Mouse (Mus musculus): ENCODE measurements around the gene Zbed5. TPM values are rescaled to one million over a fixed set of nuclear protein-coding genes. Genes with fewer than 3 reads are reported as not detected.
"Not testable (repeated sequence)": the region's sequence is repeated elsewhere in the genome, so short reads cannot be mapped to it uniquely, and the experiment has no call there.

The Zbed5 gene
- polyA plus RNA-seq, 1 experiment from 2014 or later, result 7.4 TPM

DNA sequence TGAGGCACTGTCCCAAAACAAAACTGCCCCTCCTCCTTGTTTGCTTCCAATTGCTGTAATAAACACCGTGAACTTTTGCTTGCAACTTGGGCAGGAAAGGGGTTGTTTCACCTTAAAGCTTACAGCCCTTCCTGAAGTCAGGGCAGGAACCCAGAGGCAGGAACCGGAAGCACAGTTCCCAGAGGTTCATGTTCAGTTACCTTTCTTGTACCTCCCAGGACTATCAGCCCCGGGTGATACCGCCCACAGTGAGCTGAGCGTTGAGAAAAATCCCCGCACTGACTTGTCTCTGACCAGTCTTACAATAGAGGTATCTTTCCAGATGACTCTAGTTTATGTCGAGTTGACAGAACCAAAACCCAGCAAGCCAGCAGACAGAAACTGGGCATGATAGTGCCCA, 14.1 kb downstream of the Zbed5 start:
- H3K4me3 ChIP-seq, result no peak overlapping the region
- no peak overlapping the region for H3K4me2 ChIP-seq
- 71% methylated on average over 7 of the region's 7 CpGs for WGBS
- H3K36me3 ChIP-seq, result no peaks in the 10 kb centered on the region
- no peaks in the 10 kb centered on the region for H3K27me3 ChIP-seq
- no peaks in the 10 kb centered on the region for H3K9me3 ChIP-seq
- no peak for ATAC-seq (ENCODE audit: insufficient number of reproducible peaks, low FRiP score, low TSS enrichment, low read depth)
- H3K4me1 ChIP-seq, result peaks cover 9% of the 10 kb centered on the region
- H3K27ac ChIP-seq, result no peak overlapping the region
- H3K9ac ChIP-seq, result no peak overlapping the region

- ATAC-seq (ENCODE audit: insufficient number of reproducible peaks, low FRiP score, low TSS enrichment, low read depth), result no peak
- Histone ChIP-seq H3K27me3 (no peaks in the 10 kb centered on the region), H3K9me3 (no peaks in the 10 kb centered on the region), H3K9ac (no peak overlapping the region), H3K4me1 (peaks cover 5% of the 10 kb centered on the region; the same call in 1 of the 2 replicates), H3K36me3 (no peaks in the 10 kb centered on the region), H3K4me3 (no peak overlapping the region), H3K27ac (no peak overlapping the region), H3K4me2 (no peak overlapping the region)
- 27% methylated on average over 2 of the region's 2 CpGs for WGBS
Measured at GRCm38 (mm10) chr5:129914024-129914423, 18.5 kb downstream of the Zbed5 start.

DNA sequence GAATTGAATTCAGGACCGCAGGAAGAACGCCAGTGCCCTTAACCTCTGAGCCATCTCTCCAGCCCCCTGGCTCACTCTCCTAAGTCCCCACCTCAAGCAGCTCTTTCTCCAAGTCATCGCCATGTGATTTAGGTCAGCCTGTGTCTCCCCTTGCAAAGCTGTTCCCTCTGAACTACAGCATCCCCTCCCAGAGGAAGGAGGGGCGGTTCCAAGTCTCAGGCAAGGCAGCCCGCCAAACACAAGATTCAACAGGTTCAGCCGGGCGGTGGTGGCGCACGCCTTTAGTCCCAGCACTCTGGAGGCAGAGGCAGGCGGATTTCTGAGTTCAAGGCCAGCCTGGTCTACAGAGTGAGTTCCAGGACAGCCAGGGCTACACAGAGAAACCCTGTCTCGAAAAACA, 20.0 kb downstream of the Zbed5 start:
- H3K9me3 ChIP-seq; H3K9ac ChIP-seq; H3K27ac ChIP-seq; H3K4me1 ChIP-seq; H3K4me3 ChIP-seq; ATAC-seq (ENCODE audit: insufficient number of reproducible peaks, low FRiP score, low TSS enrichment, low read depth); H3K36me3 ChIP-seq; H3K27me3 ChIP-seq; H3K4me2 ChIP-seq: not testable (repeated sequence)
- 81% methylated on average over 11 of the region's 11 CpGs for WGBS

GRCm38 (mm10) chr5:129918065-129918651, 22.6 kb downstream of the Zbed5 start:
- no peaks in the 10 kb centered on the region for H3K4me1 ChIP-seq
- H3K4me3 ChIP-seq, result no peak overlapping the region
- no peak for ATAC-seq (ENCODE audit: insufficient number of reproducible peaks, low FRiP score, low TSS enrichment, low read depth)
- 88% methylated on average over 24 of the region's 24 CpGs for WGBS
- no peaks in the 10 kb centered on the region for H3K9me3 ChIP-seq
- H3K27ac ChIP-seq, result no peak overlapping the region
- no peak overlapping the region for H3K4me2 ChIP-seq
- H3K27me3 ChIP-seq, result no peaks in the 10 kb centered on the region
- no peaks in the 10 kb centered on the region for H3K36me3 ChIP-seq
- no peak overlapping the region for H3K9ac ChIP-seq

- Histone ChIP-seq H3K9me3 (no peaks in the 10 kb centered on the region), H3K4me1 (no peaks in the 10 kb centered on the region), H3K9ac (no peak overlapping the region), H3K4me3 (no peak overlapping the region), H3K27ac (no peak overlapping the region), H3K4me2 (no peak overlapping the region), H3K27me3 (no peaks in the 10 kb centered on the region), H3K36me3 (no peaks in the 10 kb centered on the region)
- 67% methylated on average over 9 of the region's 9 CpGs for WGBS
- no peak for ATAC-seq (ENCODE audit: insufficient number of reproducible peaks, low FRiP score, low TSS enrichment, low read depth)
Measured at GRCm38 (mm10) chr5:129918752-129919151, 23.2 kb downstream of the Zbed5 start.

DNA sequence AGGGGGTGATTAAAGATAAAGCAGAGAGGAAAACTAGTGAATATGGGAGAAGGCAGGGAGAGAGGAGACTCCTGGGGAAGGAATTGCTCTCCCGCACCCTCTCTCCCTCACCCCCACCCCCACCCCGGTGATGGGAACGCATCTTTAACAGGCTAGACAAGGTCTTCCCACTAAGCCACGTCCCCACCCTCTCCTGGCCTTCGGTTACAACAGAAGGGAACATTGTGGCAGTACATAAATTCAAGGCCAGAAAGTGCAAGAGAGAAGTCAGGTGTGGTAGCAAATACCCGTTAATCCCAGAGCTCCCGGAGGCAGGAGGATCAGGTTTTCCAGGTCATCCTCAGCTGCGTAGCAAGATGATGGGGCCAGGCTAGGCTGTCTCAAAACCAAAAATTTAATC, 23.8 kb downstream of the Zbed5 start:
- Histone ChIP-seq H3K36me3 (no peaks in the 10 kb centered on the region), H3K4me1 (no peaks in the 10 kb centered on the region), H3K27ac (no peak overlapping the region), H3K4me3 (no peak overlapping the region), H3K9ac (no peak overlapping the region), H3K9me3 (no peaks in the 10 kb centered on the region), H3K27me3 (no peaks in the 10 kb centered on the region), H3K4me2 (no peak overlapping the region)
- no peak for ATAC-seq (ENCODE audit: insufficient number of reproducible peaks, low FRiP score, low TSS enrichment, low read depth)
- WGBS, result 50% methylated on average over 8 of the region's 8 CpGs

GRCm38 (mm10) chr5:129921972-129922371, 26.4 kb downstream of the Zbed5 start:
- Histone ChIP-seq H3K36me3 (no peaks in the 10 kb centered on the region), H3K4me2 (no peak overlapping the region), H3K27ac (no peak overlapping the region), H3K9ac (no peak overlapping the region), H3K4me3 (no peak overlapping the region), H3K4me1 (no peaks in the 10 kb centered on the region), H3K9me3 (no peaks in the 10 kb centered on the region), H3K27me3 (no peaks in the 10 kb centered on the region)
- ATAC-seq (ENCODE audit: insufficient number of reproducible peaks, low FRiP score, low TSS enrichment, low read depth), result no peak
- WGBS, result 92% methylated on average over 4 of the region's 4 CpGs

DNA sequence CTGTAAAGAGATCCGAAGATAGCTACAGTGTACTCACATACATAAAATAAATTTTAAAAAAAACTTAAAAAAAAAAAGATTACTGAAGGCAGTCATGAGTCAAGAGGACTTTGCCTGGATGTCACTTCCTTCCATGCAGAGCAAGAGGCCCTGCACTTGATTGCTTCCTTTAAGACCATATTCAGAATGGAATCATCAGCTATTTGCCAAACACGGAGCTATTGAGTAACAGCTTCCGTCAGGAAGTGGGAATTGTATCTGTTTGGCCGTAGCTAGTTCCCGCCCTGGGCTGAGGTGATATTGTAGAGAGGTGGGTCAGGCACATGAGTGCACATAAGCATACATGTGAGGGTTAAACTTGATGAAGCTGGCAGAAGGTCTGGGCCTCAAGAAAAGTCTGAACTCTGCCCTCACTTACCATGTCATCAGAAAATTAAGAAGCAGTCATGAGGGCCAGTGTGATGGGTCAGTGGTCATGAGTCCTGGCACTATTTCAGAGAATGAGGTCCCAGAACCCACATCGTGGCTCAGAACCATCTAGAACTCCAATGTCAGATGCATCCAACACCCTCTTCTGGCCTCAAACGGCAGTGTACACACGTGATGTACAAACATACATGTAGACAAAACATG, 29.4 kb downstream of the Zbed5 start:
- H3K27me3 ChIP-seq, result no peaks in the 10 kb centered on the region
- no peak overlapping the region for H3K9ac ChIP-seq
- no peak for ATAC-seq (ENCODE audit: insufficient number of reproducible peaks, low FRiP score, low TSS enrichment, low read depth)
- no peaks in the 10 kb centered on the region for H3K9me3 ChIP-seq
- H3K4me2 ChIP-seq, result no peak overlapping the region
- H3K36me3 ChIP-seq, result no peaks in the 10 kb centered on the region
- 88% methylated on average over 8 of the region's 8 CpGs for WGBS
- no peak overlapping the region for H3K27ac ChIP-seq
- H3K4me1 ChIP-seq, result no peaks in the 10 kb centered on the region
- H3K4me3 ChIP-seq, result no peak overlapping the region

DNA sequence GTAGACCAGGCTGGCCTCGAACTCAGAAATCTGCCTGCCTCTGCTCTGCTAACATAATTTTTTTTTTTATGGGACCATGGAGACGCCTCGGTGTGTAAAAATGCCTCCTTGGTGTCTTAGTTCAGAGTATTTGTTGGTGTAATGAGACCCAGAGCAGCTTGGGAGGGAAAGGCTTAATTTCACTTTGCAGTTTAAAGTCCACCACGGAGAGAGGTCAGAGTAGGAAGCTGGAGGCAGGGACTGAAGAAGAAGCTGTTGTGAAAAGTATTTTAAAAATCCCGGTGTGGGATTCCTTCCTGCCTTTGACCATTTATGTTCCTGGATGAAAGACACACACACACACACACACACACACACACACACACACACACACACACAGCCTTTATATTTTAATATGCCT, 30.4 kb downstream of the Zbed5 start:
- H3K4me3 ChIP-seq, result no peak overlapping the region
- no peaks in the 10 kb centered on the region for H3K36me3 ChIP-seq
- H3K27ac ChIP-seq, result no peak overlapping the region
- H3K27me3 ChIP-seq, result no peaks in the 10 kb centered on the region
- H3K4me2 ChIP-seq, result no peak overlapping the region
- WGBS, result 67% methylated on average over 5 of the region's 5 CpGs
- no peak for ATAC-seq (ENCODE audit: insufficient number of reproducible peaks, low FRiP score, low TSS enrichment, low read depth)
- H3K9ac ChIP-seq, result no peak overlapping the region
- no peaks in the 10 kb centered on the region for H3K9me3 ChIP-seq
- H3K4me1 ChIP-seq, result no peaks in the 10 kb centered on the region

DNA sequence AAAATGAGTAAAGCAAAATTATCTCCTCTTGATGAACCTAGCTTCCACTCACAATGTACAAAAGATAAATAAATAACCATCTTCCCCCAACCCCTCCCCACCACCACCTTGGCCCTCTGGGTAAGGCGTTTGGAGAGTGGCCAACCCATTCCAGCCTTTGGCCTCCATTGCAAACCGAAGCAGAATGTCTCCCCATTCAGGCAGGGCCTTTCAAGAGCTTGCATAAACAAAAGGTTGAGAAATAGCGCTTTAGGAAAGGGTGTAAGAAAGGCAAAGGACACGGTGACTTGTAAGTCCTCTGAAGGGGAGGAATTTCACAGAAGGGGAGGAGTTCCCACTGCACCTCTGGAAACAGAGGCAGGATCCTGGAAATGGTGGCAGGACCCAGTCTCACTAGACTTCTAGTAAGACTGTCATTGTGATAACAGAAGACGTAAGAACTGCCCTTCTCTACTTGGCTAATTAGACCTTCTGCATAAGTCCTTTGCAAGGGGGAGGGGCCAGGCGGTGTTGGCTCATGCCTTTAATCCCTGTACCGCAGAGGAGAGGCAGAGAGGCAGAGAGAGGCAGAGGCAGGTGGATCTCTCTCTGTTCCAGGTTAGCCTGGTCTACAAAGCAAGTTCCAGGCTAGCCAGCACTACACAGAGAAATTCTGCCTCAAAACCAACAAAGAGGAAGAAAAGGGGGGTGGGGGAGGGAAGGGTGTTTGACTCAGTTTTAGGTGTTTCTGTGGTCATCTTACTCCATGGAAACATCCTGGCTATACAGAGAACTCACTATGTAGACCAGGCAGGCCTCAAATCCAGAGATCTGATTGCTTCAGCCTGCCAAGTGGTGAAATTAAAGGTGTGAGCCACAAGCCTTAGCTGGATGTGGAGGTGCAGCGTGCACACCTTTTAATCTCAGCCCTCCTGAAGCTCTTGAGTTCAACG, 34.7 kb downstream of the Zbed5 start:
- H3K9me3 ChIP-seq, result no peaks in the 10 kb centered on the region
- H3K36me3 ChIP-seq, result no peaks in the 10 kb centered on the region
- no peak for ATAC-seq (ENCODE audit: insufficient number of reproducible peaks, low FRiP score, low TSS enrichment, low read depth)
- no peaks in the 10 kb centered on the region for H3K4me1 ChIP-seq
- no peak overlapping the region for H3K9ac ChIP-seq
- 50% methylated on average over 9 of the region's 9 CpGs for WGBS
- no peak overlapping the region for H3K4me2 ChIP-seq
- H3K4me3 ChIP-seq, result no peak overlapping the region
- no peak overlapping the region for H3K27ac ChIP-seq
- no peaks in the 10 kb centered on the region for H3K27me3 ChIP-seq

DNA sequence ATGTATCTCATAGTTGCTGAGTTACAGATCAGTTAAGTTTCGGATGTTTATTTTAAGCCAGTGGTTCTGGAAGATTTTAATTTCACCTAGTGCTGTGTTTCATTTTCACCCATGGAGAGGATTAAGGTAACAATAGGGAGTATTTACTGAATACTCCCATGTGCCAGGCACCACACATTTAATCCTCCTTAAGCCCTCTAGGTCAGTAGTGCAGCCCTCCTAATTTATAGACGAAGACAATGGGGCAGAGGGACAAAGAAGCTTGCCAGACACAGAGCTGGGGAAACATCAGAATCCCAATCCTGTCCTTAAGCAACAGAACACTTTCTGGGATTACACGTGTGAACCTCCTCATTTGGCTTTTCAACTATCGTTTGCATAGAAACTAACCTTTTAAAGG, 41.4 kb downstream of the Zbed5 start:
- no peak overlapping the region for H3K4me2 ChIP-seq
- no peaks in the 10 kb centered on the region for H3K36me3 ChIP-seq
- WGBS, result 60% methylated on average over 4 of the region's 4 CpGs
- no peaks in the 10 kb centered on the region for H3K4me1 ChIP-seq
- ATAC-seq (ENCODE audit: insufficient number of reproducible peaks, low FRiP score, low TSS enrichment, low read depth), result no peak
- H3K27ac ChIP-seq, result no peak overlapping the region
- H3K4me3 ChIP-seq, result no peak overlapping the region
- H3K9me3 ChIP-seq, result no peaks in the 10 kb centered on the region
- no peaks in the 10 kb centered on the region for H3K27me3 ChIP-seq
- no peak overlapping the region for H3K9ac ChIP-seq

DNA sequence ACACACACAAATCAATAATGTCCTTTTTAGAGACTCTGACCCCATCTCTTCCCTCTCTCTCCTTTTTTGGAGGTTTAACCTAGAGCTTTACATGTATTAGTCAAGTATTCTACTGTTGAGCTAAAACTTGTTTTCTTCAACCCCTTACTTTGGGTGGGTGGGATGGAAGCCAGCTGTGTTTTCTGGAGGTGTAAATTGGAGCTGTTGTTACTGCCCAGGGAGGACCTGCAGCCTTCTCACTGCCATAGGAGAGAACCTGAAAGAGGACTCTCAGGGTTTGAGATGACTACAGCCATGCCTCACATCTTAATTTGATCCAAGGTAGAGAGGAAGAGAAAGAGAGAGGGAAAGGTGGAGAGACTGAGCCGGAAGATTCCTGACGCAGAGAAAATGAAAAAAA, 44.8 kb downstream of the Zbed5 start:
- Histone ChIP-seq H3K9ac (no peak overlapping the region), H3K4me3 (no peak overlapping the region), H3K4me1 (peaks cover 5% of the 10 kb centered on the region; the same call in 1 of the 2 replicates), H3K36me3 (no peaks in the 10 kb centered on the region), H3K27ac (no peak overlapping the region), H3K4me2 (no peak overlapping the region), H3K9me3 (no peaks in the 10 kb centered on the region), H3K27me3 (no peaks in the 10 kb centered on the region)
- 51% methylated on average over 2 of the region's 2 CpGs for WGBS
- no peak for ATAC-seq (ENCODE audit: insufficient number of reproducible peaks, low FRiP score, low TSS enrichment, low read depth)
